Comparison of ENCODE assay signal across 30 mouse cellular contexts in the genomic region with DNA sequence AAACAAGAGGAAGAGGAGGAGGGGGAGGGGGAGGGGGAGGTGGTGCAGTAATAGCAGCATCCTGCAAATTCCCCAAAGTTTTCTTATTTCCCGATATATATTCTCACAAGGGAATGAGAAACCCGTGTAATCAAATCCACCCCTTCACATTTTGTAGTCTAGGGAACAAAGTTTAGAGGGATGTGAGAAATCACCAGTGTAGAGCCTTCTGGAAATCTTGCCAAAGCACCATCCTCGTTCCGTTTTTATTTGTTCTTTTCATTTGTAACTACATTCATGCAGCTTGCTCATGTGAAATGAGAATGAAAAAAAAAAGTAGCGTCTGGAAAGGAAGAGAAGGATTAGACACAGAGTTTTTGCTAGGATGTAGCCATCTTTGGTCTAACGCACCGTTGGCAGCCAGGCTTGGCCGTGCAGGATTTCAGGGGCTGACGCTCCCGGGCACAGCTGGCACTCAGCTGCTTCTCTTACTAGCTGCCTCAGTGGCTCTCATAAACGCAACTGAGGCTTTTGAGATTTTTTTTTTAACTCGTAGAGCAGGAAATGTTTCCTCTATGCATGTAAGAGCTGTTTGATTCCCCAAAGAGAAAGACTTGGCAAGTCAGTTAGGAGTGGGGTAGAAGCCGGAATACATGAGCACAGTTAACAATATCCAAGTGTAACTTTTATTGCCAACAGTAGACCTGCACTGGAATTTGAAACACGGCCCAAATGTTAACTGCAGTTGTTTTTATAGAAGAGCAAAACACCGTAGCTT.
DNase-seq lines count a peak whose midpoint lies in the region; ATAC-seq and TF ChIP-seq lines count a peak whose summit lies in the region.
"Had no signal": no experiment of that assay in that cellular context is flagged by ENCODE, and none has a peak within 500 bp of the region (broad histone marks: within the 10 kb centered on the region; RNA-seq: fewer than 3 reads in every experiment).

No protein-coding gene starts in this region.

- peaks cover 14% of the 10 kb centered on the region for H3K27me3 ChIP-seq in midbrain, embryonic 11.5 days (ENCODE audit: control insufficient read depth, insufficient read depth, low read length)
- H3K27me3 ChIP-seq in midbrain, embryonic 16.5 days (ENCODE audit: control insufficient read depth, insufficient read depth, low read depth, low read length), result 0 out of 2 replicates have a peak, but pooled peaks cover 2% of the 10 kb centered on the region
- no peaks in the 10 kb centered on the region for H3K27me3 ChIP-seq in limb, embryonic 15.5 days
- no peaks in the 10 kb centered on the region for H3K27me3 ChIP-seq in kidney, adult 2 months (replicated peaks; ENCODE audit: control insufficient read depth, insufficient read depth, low read length)
- H3K27me3 ChIP-seq: heart, embryonic 15.5 days; neural tube, embryonic 13.5 days; stomach, embryonic 15.5 days had no signal

- no peaks in the 10 kb centered on the region for H3K9me3 ChIP-seq in midbrain, embryonic 11.5 days (ENCODE audit: control insufficient read depth, low read length)
- no peaks in the 10 kb centered on the region for H3K9me3 ChIP-seq in midbrain, embryonic 16.5 days (replicated peaks; ENCODE audit: control insufficient read depth, low read length, poor library complexity, severe bottlenecking)
- H3K9me3 ChIP-seq in limb, embryonic 15.5 days, result no peaks in the 10 kb centered on the region
- H3K9me3 ChIP-seq: forebrain, embryonic 13.5 days; heart, embryonic 10.5 days; heart, embryonic 15.5 days; midbrain, embryonic 10.5 days; neural tube, embryonic 13.5 days; stomach, embryonic 15.5 days had no signal

- TF ChIP-seq POLR2A in kidney, adult 2 months (IDR thresholded peaks at IDR 0.05; ENCODE audit: low read depth, low read length), result no peak

- H3K27ac ChIP-seq in midbrain, embryonic 11.5 days (ENCODE audit: low read depth, low read length), result no peak overlapping the region
- H3K27ac ChIP-seq in midbrain, embryonic 16.5 days (ENCODE audit: low read length), result no peak overlapping the region
- H3K27ac ChIP-seq in brown adipose tissue, adult 24 weeks (replicated peaks; ENCODE audit: low read depth, low read length), result no peak overlapping the region
- H3K27ac ChIP-seq in limb, embryonic 15.5 days, result no peak overlapping the region
- H3K27ac ChIP-seq in kidney, adult 2 months (ENCODE audit: insufficient read depth, low read depth, low read length), result no peak overlapping the region
- H3K27ac ChIP-seq: forebrain, embryonic 13.5 days; heart, embryonic 10.5 days; heart, embryonic 15.5 days; liver, embryonic 14.5 days; midbrain, embryonic 10.5 days; neural tube, embryonic 13.5 days; stomach, embryonic 15.5 days had no signal

- H3K4me3 ChIP-seq in midbrain, embryonic 11.5 days (ENCODE audit: low read depth, low read length), result no peak overlapping the region
- H3K4me3 ChIP-seq in midbrain, embryonic 16.5 days (ENCODE audit: low read depth, low read length), result no peak overlapping the region
- 0 out of 2 replicates have a peak overlapping the region, but pooled peaks have one; percentile 7 for H3K4me3 ChIP-seq in brown adipose tissue, adult 24 weeks (ENCODE audit: insufficient read depth, low read depth, low read length)
- no peak overlapping the region for H3K4me3 ChIP-seq in limb, embryonic 15.5 days
- H3K4me3 ChIP-seq in kidney, adult 2 months (ENCODE audit: insufficient read depth, low read depth, low read length), result no peak overlapping the region
- H3K4me3 ChIP-seq: forebrain, embryonic 13.5 days; heart, embryonic 10.5 days; heart, embryonic 15.5 days; midbrain, embryonic 10.5 days; myocyte; neural tube, embryonic 13.5 days; stomach, embryonic 15.5 days had no signal

- peaks cover 19% of the 10 kb centered on the region for H3K4me1 ChIP-seq in midbrain, embryonic 11.5 days (ENCODE audit: control insufficient read depth, insufficient read depth, low read length)
- peaks cover 3% of the 10 kb centered on the region for H3K4me1 ChIP-seq in midbrain, embryonic 16.5 days (ENCODE audit: control insufficient read depth, insufficient read depth, low read length)
- no peaks in the 10 kb centered on the region for H3K4me1 ChIP-seq in brown adipose tissue, adult 24 weeks (ENCODE audit: control insufficient read depth, insufficient read depth, insufficient read length, low read length)
- peaks cover 12% of the 10 kb centered on the region; the same call in 1 of the 2 replicates for H3K4me1 ChIP-seq in limb, embryonic 15.5 days
- H3K4me1 ChIP-seq in kidney, adult 2 months (ENCODE audit: control insufficient read depth, insufficient read depth, low read length), result no peaks in the 10 kb centered on the region
- H3K4me1 ChIP-seq: neural tube, embryonic 13.5 days; stomach, embryonic 15.5 days had no signal

- H3K4me2 ChIP-seq in midbrain, embryonic 11.5 days, result no peak overlapping the region
- H3K4me2 ChIP-seq in midbrain, embryonic 16.5 days (ENCODE audit: low read length), result no peak overlapping the region
- H3K4me2 ChIP-seq in limb, embryonic 15.5 days, result peak overlapping the region; percentile 24
- H3K4me2 ChIP-seq: forebrain, embryonic 13.5 days; heart, embryonic 15.5 days; neural tube, embryonic 13.5 days; stomach, embryonic 15.5 days had no signal

- TF ChIP-seq CTCF in kidney, adult 2 months (conservative IDR thresholded peaks at IDR 0.05; ENCODE audit: insufficient read depth, insufficient read length, low read depth, low read length), result no peak

- ATAC-seq in midbrain, embryonic 11.5 days (ENCODE audit: low FRiP score), result no peak
- ATAC-seq in midbrain, embryonic 16.5 days, result no peak
- ATAC-seq in limb, embryonic 15.5 days (ENCODE audit: insufficient number of reproducible peaks, low FRiP score, low TSS enrichment, low read depth), result no peak
- ATAC-seq: activated CD4-positive, CD25-positive, alpha-beta regulatory T cell, adult 4 months; forebrain, embryonic 13.5 days; intestine, embryonic 16.5 days had no signal

- no peaks in the 10 kb centered on the region for H3K36me3 ChIP-seq in midbrain, embryonic 11.5 days (ENCODE audit: control insufficient read depth, insufficient read depth, low read length)
- H3K36me3 ChIP-seq in midbrain, embryonic 16.5 days (ENCODE audit: control insufficient read depth, insufficient read depth, low read length), result no peaks in the 10 kb centered on the region
- H3K36me3 ChIP-seq in limb, embryonic 15.5 days, result no peaks in the 10 kb centered on the region
- H3K36me3 ChIP-seq in kidney, adult 2 months (ENCODE audit: control insufficient read depth, insufficient read depth, low read length), result no peaks in the 10 kb centered on the region
- H3K36me3 ChIP-seq: heart, embryonic 10.5 days; heart, embryonic 15.5 days; midbrain, embryonic 10.5 days; neural tube, embryonic 13.5 days; stomach, embryonic 15.5 days had no signal

- WGBS in midbrain, embryonic 11.5 days, result 81% methylated on average over 15 of the region's 15 CpGs
- 70% methylated on average over 15 of the region's 15 CpGs for WGBS in midbrain, embryonic 16.5 days
- WGBS in limb, embryonic 15.5 days, result 25% methylated on average over 15 of the region's 15 CpGs
- WGBS in kidney, adult 2 months, result 61% methylated on average over 15 of the region's 15 CpGs

- peak; percentile 5 to 21 for DNase-seq in heart, adult 18-20 months
- no peak for DNase-seq in heart, postnatal 4 days
- DNase-seq in midbrain, embryonic 11.5 days (ENCODE audit: low spot score, missing footprints), result peak; percentile 71
- DNase-seq in kidney, adult 2 months, result no peak
- DNase-seq in layer of hippocampus, postnatal 10 days (ENCODE audit: low spot score in 2 of 2), result no peak
- DNase-seq: adrenal gland, adult 2 months; B cell, adult 2 months; cerebellum, adult 11-12 months; cerebellum, adult 9-11 months; embryo, embryonic 11 days; kidney, adult 9 months; kidney, postnatal 10 days; liver; lung, adult 2 months; lung, postnatal 14 days; right cerebral cortex, postnatal 14 days; thymus, postnatal 14 days had no signal

- H3K9ac ChIP-seq in midbrain, embryonic 11.5 days (ENCODE audit: low read length), result no peak overlapping the region
- H3K9ac ChIP-seq in midbrain, embryonic 16.5 days (ENCODE audit: low read depth, low read length), result no peak overlapping the region
- H3K9ac ChIP-seq in limb, embryonic 15.5 days, result no peak overlapping the region
- H3K9ac ChIP-seq: forebrain, embryonic 13.5 days; heart, embryonic 15.5 days; liver, embryonic 14.5 days; neural tube, embryonic 13.5 days; stomach, embryonic 15.5 days had no signal

Comparison
In these comparisons a context has a peak if more than half of its experiments do, and no peak if none do; other contexts are left out.
1. DNase-seq: peak in heart, adult 18-20 months (2 of 2) and midbrain, embryonic 11.5 days (single experiment); none in heart, postnatal 4 days (single experiment), kidney, adult 2 months (single experiment) and layer of hippocampus, postnatal 10 days (0 of 2).